Mouse (Mus musculus) testis, postnatal 14 days (tissue): Measurements from ENCODE around the gene Zmiz1.
A peak's percentile ranks its signal among the peaks of the same experiment; 100 is the strongest.

Experiments
- DNase-seq: peaks from one replicate; pipeline ENCODE4 v3.0.0; 2021; ENCODE audit warnings: low spot score

The Zmiz1 gene

GRCm38 (mm10) chr14:25474017-25474416, 15.0 kb downstream of the Zmiz1 start:
- no peak for DNase-seq

GRCm38 (mm10) chr14:25474732-25475131, 15.7 kb downstream of the Zmiz1 start:
- no peak for DNase-seq

- DNase-seq: no peak
Measured at GRCm38 (mm10) chr14:25476048-25476447, 17.1 kb downstream of the Zmiz1 start.

GRCm38 (mm10) chr14:25476453-25476852, 17.5 kb downstream of the Zmiz1 start:
- no peak for DNase-seq

GRCm38 (mm10) chr14:25477268-25477667, 18.3 kb downstream of the Zmiz1 start:
- no peak for DNase-seq

- no peak for DNase-seq
Measured at GRCm38 (mm10) chr14:25478257-25478656, 19.3 kb downstream of the Zmiz1 start.

GRCm38 (mm10) chr14:25478755-25479154, 19.8 kb downstream of the Zmiz1 start:
- DNase-seq: no peak

- DNase-seq: no peak
Measured at GRCm38 (mm10) chr14:25479841-25480252, 20.9 kb downstream of the Zmiz1 start.

- no peak for DNase-seq
Measured at GRCm38 (mm10) chr14:25480443-25480842, 21.5 kb downstream of the Zmiz1 start.

GRCm38 (mm10) chr14:25480916-25481666, 22.1 kb downstream of the Zmiz1 start:
- DNase-seq: no peak

- DNase-seq: no peak
Measured at GRCm38 (mm10) chr14:25481667-25482331, 22.8 kb downstream of the Zmiz1 start.

- no peak for DNase-seq
Measured at GRCm38 (mm10) chr14:25482404-25482803, 23.4 kb downstream of the Zmiz1 start.

- DNase-seq: no peak
Measured at GRCm38 (mm10) chr14:25483285-25483684, 24.3 kb downstream of the Zmiz1 start.

- DNase-seq: no peak
Measured at GRCm38 (mm10) chr14:25484049-25484448, 25.1 kb downstream of the Zmiz1 start.

GRCm38 (mm10) chr14:25486220-25486619, 27.2 kb downstream of the Zmiz1 start:
- no peak for DNase-seq

- DNase-seq: no peak
Measured at GRCm38 (mm10) chr14:25486742-25487469, 27.9 kb downstream of the Zmiz1 start.

GRCm38 (mm10) chr14:25487470-25487955, 28.5 kb downstream of the Zmiz1 start:
- no peak for DNase-seq

GRCm38 (mm10) chr14:25488097-25488613, 29.2 kb downstream of the Zmiz1 start:
- no peak for DNase-seq

GRCm38 (mm10) chr14:25489336-25490078, 30.5 kb downstream of the Zmiz1 start:
- DNase-seq: peak; percentile 34

GRCm38 (mm10) chr14:25491961-25492360, 33.0 kb downstream of the Zmiz1 start:
- DNase-seq: no peak

- DNase-seq: no peak
Measured at GRCm38 (mm10) chr14:25492567-25493279, 33.7 kb downstream of the Zmiz1 start.
